Mouse (Mus musculus): ENCODE data around the gene Xylt2. TPM values are rescaled to one million over a fixed set of nuclear protein-coding genes. Genes with fewer than 3 reads are reported as not detected.

Xylt2 gene
- total RNA-seq, 2 experiments from 2014 or later = 22.8 to 24.6 TPM

- no peak for DNase-seq (ENCODE audit: low spot score in 2 of 2)
Measured at GRCm38 (mm10) chr11:94617646-94618045, 59.7 kb downstream of the Xylt2 start.

- no peak for DNase-seq (ENCODE audit: low spot score in 2 of 2)
Measured at GRCm38 (mm10) chr11:94615494-94615893, 61.8 kb downstream of the Xylt2 start.

DNA sequence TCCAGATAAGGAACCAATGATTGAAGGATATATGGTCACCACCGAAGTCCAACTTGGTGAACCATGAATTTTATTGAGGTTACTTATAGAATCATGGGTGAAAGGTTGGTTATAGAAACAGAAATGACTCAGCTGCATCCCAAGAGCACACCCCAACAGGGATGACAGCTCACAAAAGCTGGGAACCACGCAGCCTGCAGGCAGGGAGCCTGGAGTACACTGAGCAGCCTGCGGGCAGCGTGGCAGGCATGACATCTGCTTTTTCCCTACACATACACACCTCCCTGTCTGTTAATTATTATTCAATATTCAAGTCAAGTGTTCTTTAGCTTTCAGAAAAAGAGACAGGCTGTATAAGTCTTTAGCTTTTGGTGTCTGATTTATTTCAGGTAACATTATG, 62.7 kb downstream of the Xylt2 start:
- DNase-seq (ENCODE audit: low spot score in 2 of 2) = no peak

Other genes starting within 250 kb of the Xylt2 start
- gene Cacna1g, start 203.3 kb downstream of the Xylt2 start, total RNA-seq (2021) = 10 to 100 TPM; 53.2 to 59.2 TPM
- gene Spata20, start 191.3 kb downstream of the Xylt2 start, total RNA-seq (2021) = under 1 TPM in 1 of 2 experiments, not detected in 1; 0.79 TPM
- 1 to 10 TPM; 2.1 to 2.2 TPM for gene Epn3, start 177.5 kb downstream of the Xylt2 start, total RNA-seq (2021)
- gene Mycbpap, start 155.8 kb downstream of the Xylt2 start, total RNA-seq (2021) = 1 to 10 TPM; 2.1 to 3.7 TPM
- gene Rsad1, start 128.3 kb downstream of the Xylt2 start, total RNA-seq (2021) = 1 to 10 TPM; 8.9 to 9.7 TPM
- under 1 TPM; 0.30 to 0.58 TPM for gene Chad, start 112.5 kb downstream of the Xylt2 start, total RNA-seq (2021)
- gene Acsf2, start 75.6 kb downstream of the Xylt2 start, total RNA-seq (2021) = 10 to 100 TPM; 17.2 to 19.2 TPM
- gene Lrrc59, start 47.7 kb downstream of the Xylt2 start, total RNA-seq (2021) = 10 to 100 TPM; 78.3 to 87.0 TPM
- 10 to 100 TPM; 74.4 to 79.3 TPM for gene Mrpl27, start 23.7 kb downstream of the Xylt2 start, total RNA-seq (2021)
- under 1 TPM in 1 of 2 experiments, not detected in 1; 0.25 TPM for gene Eme1, start 23.6 kb downstream of the Xylt2 start, total RNA-seq (2021)
- not detected for gene Gm11541, start 27.0 kb upstream of the Xylt2 start, total RNA-seq (2021)
- gene Cdc34b, start 64.3 kb upstream of the Xylt2 start, total RNA-seq (2021) = under 1 TPM in 1 of 2 experiments, not detected in 1; 0.37 TPM
- not detected for gene Tmem92, start 105.2 kb upstream of the Xylt2 start, total RNA-seq (2021)